Mouse (Mus musculus) megakaryocyte, embryonic 14.5 days (primary cell): Measurements from ENCODE around the gene Auts2.

Source experiments
- FLI1 ChIP-seq: IDR thresholded peaks from 2 replicates; pipeline ENCODE4 v1.6.1; 2012; ENCODE audit warnings: low read length, inconsistent platforms, mixed read lengths
- GATA1 ChIP-seq: IDR thresholded peaks from 3 replicates; pipeline ENCODE4 v1.6.1; 2012; ENCODE audit warnings: mixed read lengths, low read length, inconsistent platforms, borderline replicate concordance

- no peak for TF ChIP-seq GATA1
- no peak for TF ChIP-seq FLI1
These were observed 36.6 kb upstream of the Auts2 start for GRCm38 (mm10) chr5:132579774-132580173.
